Mouse (Mus musculus): Measurements from ENCODE around the gene Cnksr3.

GRCm38 (mm10) chr10:7069090-7069489 lies 142.9 kb downstream of the Cnksr3 start:
- TF ChIP-seq POLR2A (IDR thresholded peaks at IDR 0.05; ENCODE audit: insufficient read length, low read depth) (no peak), MAX (IDR thresholded peaks at IDR 0.05; ENCODE audit: low read depth) (no peak), CEBPB (IDR thresholded peaks at IDR 0.05; ENCODE audit: insufficient read depth, poor library complexity, severe bottlenecking) (no peak), MYOD1 (IDR thresholded peaks at IDR 0.05; ENCODE audit: control insufficient read depth in 1 of 3, insufficient read length in 2 of 3, low read depth in 2 of 3) (no peak), USF1 (IDR thresholded peaks at IDR 0.05; ENCODE audit: low read depth) (no peak), MYOG (IDR thresholded peaks at IDR 0.05; ENCODE audit: control insufficient read depth in 1 of 3, insufficient read depth in 1 of 3, insufficient read length in 2 of 3, low read depth in 2 of 3) (no peak), POLR2AphosphoS2 (IDR thresholded peaks at IDR 0.05; ENCODE audit: insufficient read length, low read depth) (no peak), TCF12 (IDR thresholded peaks at IDR 0.05; ENCODE audit: insufficient read depth, poor library complexity, severe bottlenecking) (no peak), E2F4 (IDR thresholded peaks at IDR 0.05; ENCODE audit: insufficient read depth) (no peak), REST (IDR thresholded peaks at IDR 0.05; ENCODE audit: insufficient read depth, insufficient read length) (no peak), TCF3 (IDR thresholded peaks at IDR 0.05; ENCODE audit: insufficient read length, low read depth) (no peak)

All from myocyte (in vitro differentiated cells).